Mouse (Mus musculus): ENCODE measurements at regions not wholly inside any gene's neighbourhood (a gene's known extent, or its start where the extent isn't known, plus 50 kb on each side); places are given as distances from the start of the nearest gene placed in this dataset.

- H3K9ac ChIP-seq (ENCODE audit: low read length): no peak overlapping the region
- H3K27me3 ChIP-seq (ENCODE audit: control insufficient read depth, insufficient read depth, low read depth, low read length): no peaks in the 10 kb centered on the region
- no peaks in the 10 kb centered on the region for H3K36me3 ChIP-seq (ENCODE audit: control insufficient read depth, insufficient read depth, low read length)
- 0 out of 2 replicates have a peak, but pooled peaks cover 2% of the 10 kb centered on the region for H3K4me1 ChIP-seq (replicated peaks; ENCODE audit: control insufficient read depth, insufficient read depth, low read length)
- no peak overlapping the region for H3K4me3 ChIP-seq (ENCODE audit: low read length)
- H3K9me3 ChIP-seq (ENCODE audit: control insufficient read depth, low read length): no peaks in the 10 kb centered on the region
- H3K4me2 ChIP-seq (ENCODE audit: low read depth, low read length): no peak overlapping the region
- ATAC-seq (ENCODE audit: low read depth): peak; percentile 38; the same call in 1 of the 2 replicates
- WGBS: 32% methylated on average over 8 of the region's 8 CpGs
- H3K27ac ChIP-seq (ENCODE audit: low read length): no peak overlapping the region
Observed at GRCm38 (mm10) chr10:126070984-126071713, 105.2 kb downstream of the Lrig3 start.

- H3K9me3 ChIP-seq (ENCODE audit: control insufficient read depth, low read length): no peaks in the 10 kb centered on the region
- no peaks in the 10 kb centered on the region for H3K36me3 ChIP-seq (ENCODE audit: control insufficient read depth, insufficient read depth, low read length)
- ATAC-seq (ENCODE audit: low read depth): no peak
- no peak overlapping the region for H3K27ac ChIP-seq (ENCODE audit: low read length)
- WGBS: 33% methylated on average over 3 of the region's 3 CpGs
- H3K4me2 ChIP-seq (ENCODE audit: low read depth, low read length): no peak overlapping the region
- no peaks in the 10 kb centered on the region for H3K27me3 ChIP-seq (ENCODE audit: control insufficient read depth, insufficient read depth, low read depth, low read length)
- no peak overlapping the region for H3K4me3 ChIP-seq (ENCODE audit: low read length)
- no peak overlapping the region for H3K9ac ChIP-seq (ENCODE audit: low read length)
- 0 out of 2 replicates have a peak, but pooled peaks cover 2% of the 10 kb centered on the region for H3K4me1 ChIP-seq (replicated peaks; ENCODE audit: control insufficient read depth, insufficient read depth, low read length)
Observed at GRCm38 (mm10) chr10:126071714-126072057, 105.7 kb downstream of the Lrig3 start.

GRCm38 (mm10) chr10:126077313-126077966 is 111.5 kb downstream of the Lrig3 start:
- Histone ChIP-seq H3K9me3 (ENCODE audit: control insufficient read depth, low read length) (no peaks in the 10 kb centered on the region), H3K36me3 (ENCODE audit: control insufficient read depth, insufficient read depth, low read length) (no peaks in the 10 kb centered on the region), H3K4me2 (ENCODE audit: low read depth, low read length) (no peak overlapping the region), H3K4me1 (replicated peaks; ENCODE audit: control insufficient read depth, insufficient read depth, low read length) (no peaks in the 10 kb centered on the region), H3K27ac (ENCODE audit: low read length) (no peak overlapping the region), H3K9ac (ENCODE audit: low read length) (no peak overlapping the region), H3K27me3 (ENCODE audit: control insufficient read depth, insufficient read depth, low read depth, low read length) (no peaks in the 10 kb centered on the region), H3K4me3 (ENCODE audit: low read length) (no peak overlapping the region)
- 83% methylated on average over 1 of the region's 1 CpGs for WGBS
- no peak for ATAC-seq (ENCODE audit: low read depth)

GRCm38 (mm10) chr10:126082576-126082975 is 116.6 kb downstream of the Lrig3 start:
- WGBS: 37% methylated on average over 11 of the region's 11 CpGs
- Histone ChIP-seq H3K4me1 (replicated peaks; ENCODE audit: control insufficient read depth, insufficient read depth, low read length) (no peaks in the 10 kb centered on the region), H3K9me3 (ENCODE audit: control insufficient read depth, low read length) (no peaks in the 10 kb centered on the region), H3K4me3 (ENCODE audit: low read length) (peak overlapping the region; percentile 15; the same call in 1 of the 2 replicates), H3K27ac (ENCODE audit: low read length) (peak overlapping the region; percentile 31; the same call in 1 of the 2 replicates), H3K36me3 (ENCODE audit: control insufficient read depth, insufficient read depth, low read length) (no peaks in the 10 kb centered on the region), H3K4me2 (ENCODE audit: low read depth, low read length) (peak overlapping the region; percentile 31), H3K9ac (ENCODE audit: low read length) (no peak overlapping the region), H3K27me3 (ENCODE audit: control insufficient read depth, insufficient read depth, low read depth, low read length) (no peaks in the 10 kb centered on the region)
- ATAC-seq (ENCODE audit: low read depth): peak; percentile 96

- no peaks in the 10 kb centered on the region for H3K36me3 ChIP-seq (ENCODE audit: control insufficient read depth, insufficient read depth, low read length)
- H3K4me1 ChIP-seq (replicated peaks; ENCODE audit: control insufficient read depth, insufficient read depth, low read length): no peaks in the 10 kb centered on the region
- no peak for ATAC-seq (ENCODE audit: low read depth)
- H3K4me3 ChIP-seq (ENCODE audit: low read length): no peak overlapping the region
- H3K27ac ChIP-seq (ENCODE audit: low read length): no peak overlapping the region
- no peaks in the 10 kb centered on the region for H3K9me3 ChIP-seq (ENCODE audit: control insufficient read depth, low read length)
- H3K27me3 ChIP-seq (ENCODE audit: control insufficient read depth, insufficient read depth, low read depth, low read length): no peaks in the 10 kb centered on the region
- 85% methylated on average over 5 of the region's 5 CpGs for WGBS
- no peak overlapping the region for H3K4me2 ChIP-seq (ENCODE audit: low read depth, low read length)
- no peak overlapping the region for H3K9ac ChIP-seq (ENCODE audit: low read length)
Observed at GRCm38 (mm10) chr10:126086684-126087083, 120.7 kb downstream of the Lrig3 start.

GRCm38 (mm10) chr10:126094238-126094880 is 128.4 kb downstream of the Lrig3 start:
- 59% methylated on average over 16 of the region's 16 CpGs for WGBS
- Histone ChIP-seq H3K4me1 (replicated peaks; ENCODE audit: control insufficient read depth, insufficient read depth, low read length) (no peaks in the 10 kb centered on the region), H3K36me3 (ENCODE audit: control insufficient read depth, insufficient read depth, low read length) (no peaks in the 10 kb centered on the region), H3K27me3 (ENCODE audit: control insufficient read depth, insufficient read depth, low read depth, low read length) (no peaks in the 10 kb centered on the region), H3K4me3 (ENCODE audit: low read length) (no peak overlapping the region), H3K9me3 (ENCODE audit: control insufficient read depth, low read length) (no peaks in the 10 kb centered on the region), H3K9ac (ENCODE audit: low read length) (no peak overlapping the region), H3K27ac (ENCODE audit: low read length) (no peak overlapping the region), H3K4me2 (ENCODE audit: low read depth, low read length) (no peak overlapping the region)
- ATAC-seq (ENCODE audit: low read depth): no peak

- Histone ChIP-seq H3K4me1 (replicated peaks; ENCODE audit: control insufficient read depth, insufficient read depth, low read length) (no peaks in the 10 kb centered on the region), H3K36me3 (ENCODE audit: control insufficient read depth, insufficient read depth, low read length) (no peaks in the 10 kb centered on the region), H3K9me3 (ENCODE audit: control insufficient read depth, low read length) (no peaks in the 10 kb centered on the region), H3K9ac (ENCODE audit: low read length) (no peak overlapping the region), H3K4me2 (ENCODE audit: low read depth, low read length) (no peak overlapping the region), H3K4me3 (ENCODE audit: low read length) (no peak overlapping the region), H3K27me3 (ENCODE audit: control insufficient read depth, insufficient read depth, low read depth, low read length) (no peaks in the 10 kb centered on the region), H3K27ac (ENCODE audit: low read length) (no peak overlapping the region)
- ATAC-seq (ENCODE audit: low read depth): no peak
- 81% methylated on average over 10 of the region's 10 CpGs for WGBS
Observed at GRCm38 (mm10) chr10:126097896-126098295, 131.9 kb downstream of the Lrig3 start.

GRCm38 (mm10) chr10:126102876-126103275 is 136.9 kb downstream of the Lrig3 start:
- Histone ChIP-seq H3K9me3 (ENCODE audit: control insufficient read depth, low read length) (no peaks in the 10 kb centered on the region), H3K9ac (ENCODE audit: low read length) (no peak overlapping the region), H3K4me2 (ENCODE audit: low read depth, low read length) (no peak overlapping the region), H3K36me3 (ENCODE audit: control insufficient read depth, insufficient read depth, low read length) (no peaks in the 10 kb centered on the region), H3K27me3 (ENCODE audit: control insufficient read depth, insufficient read depth, low read depth, low read length) (no peaks in the 10 kb centered on the region), H3K4me3 (ENCODE audit: low read length) (no peak overlapping the region), H3K27ac (ENCODE audit: low read length) (no peak overlapping the region), H3K4me1 (replicated peaks; ENCODE audit: control insufficient read depth, insufficient read depth, low read length) (no peaks in the 10 kb centered on the region)
- WGBS: 79% methylated on average over 15 of the region's 15 CpGs
- ATAC-seq (ENCODE audit: low read depth): no peak

- Histone ChIP-seq H3K9me3 (ENCODE audit: control insufficient read depth, low read length) (no peaks in the 10 kb centered on the region), H3K4me3 (ENCODE audit: low read length) (no peak overlapping the region), H3K27ac (ENCODE audit: low read length) (no peak overlapping the region), H3K4me2 (ENCODE audit: low read depth, low read length) (no peak overlapping the region), H3K27me3 (ENCODE audit: control insufficient read depth, insufficient read depth, low read depth, low read length) (no peaks in the 10 kb centered on the region), H3K4me1 (replicated peaks; ENCODE audit: control insufficient read depth, insufficient read depth, low read length) (no peaks in the 10 kb centered on the region), H3K9ac (ENCODE audit: low read length) (no peak overlapping the region), H3K36me3 (ENCODE audit: control insufficient read depth, insufficient read depth, low read length) (no peaks in the 10 kb centered on the region)
- 78% methylated on average over 5 of the region's 5 CpGs for WGBS
- ATAC-seq (ENCODE audit: low read depth): no peak
Observed at GRCm38 (mm10) chr10:126113106-126113505, 147.1 kb downstream of the Lrig3 start.

Data from lung, embryonic 16.5 days (tissue).